Mouse (Mus musculus) layer of hippocampus, adult 18-20 months (tissue): ENCODE measurements around the gene Rpl10. TPM values are rescaled to one million over a fixed set of nuclear protein-coding genes. Genes with fewer than 3 reads are reported as not detected.

Experiments
- DNase-seq, 2 experiments: peaks; one replicate each; pipeline ENCODE4 v3.0.0; 2022; ENCODE audit warnings: low spot score in 2 of 2
- microRNA-seq, 2 experiments: library from miRNA; unstranded; fragments of <30 nt; microRNA quantifications; one replicate each; pipeline ENCODE4 v1.2.0; 2021
- total RNA-seq, 2 experiments: library from RNA; stranded (reverse); gene quantifications; 2 replicates each; pipeline ENCODE4 v1.2.3; 2021

Gene Rpl10
- total RNA-seq, 2 experiments from 2014 or later: 185 to 211 TPM

DNA sequence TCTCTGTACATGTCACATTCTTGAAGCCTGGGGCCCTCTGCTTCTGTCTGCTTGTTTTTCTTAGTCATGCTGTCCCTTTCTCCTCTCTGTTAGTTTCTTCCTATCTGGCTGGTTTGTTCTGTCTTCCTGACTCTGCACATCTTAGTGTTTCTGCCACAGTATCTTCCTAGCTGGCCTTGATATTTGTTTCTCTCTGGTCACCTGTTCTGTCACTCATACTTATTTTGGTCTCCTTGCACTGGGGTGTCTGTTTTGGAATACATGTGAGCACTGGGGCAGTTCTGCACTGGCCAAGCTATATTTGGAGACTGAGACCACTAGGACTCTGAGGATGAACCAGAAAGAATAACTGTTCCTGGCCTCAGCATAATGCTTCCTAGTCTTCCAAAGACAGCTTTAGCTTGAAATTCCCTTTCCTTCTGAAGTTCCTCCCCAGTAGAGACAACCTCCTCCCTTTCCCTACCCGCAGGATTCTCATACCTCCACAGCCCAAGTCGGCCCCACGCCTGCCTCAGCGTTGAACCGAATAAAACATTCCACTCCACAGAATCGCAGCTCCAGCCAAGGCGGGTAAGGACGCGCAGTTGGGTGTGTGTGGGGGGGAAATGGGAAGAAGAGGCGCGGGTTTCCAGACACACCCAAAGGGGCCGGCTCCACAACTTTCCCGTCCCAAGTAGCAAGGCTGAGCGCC is 10.6 kb downstream of the Rpl10 start:
- DNase-seq: no peak

DNA sequence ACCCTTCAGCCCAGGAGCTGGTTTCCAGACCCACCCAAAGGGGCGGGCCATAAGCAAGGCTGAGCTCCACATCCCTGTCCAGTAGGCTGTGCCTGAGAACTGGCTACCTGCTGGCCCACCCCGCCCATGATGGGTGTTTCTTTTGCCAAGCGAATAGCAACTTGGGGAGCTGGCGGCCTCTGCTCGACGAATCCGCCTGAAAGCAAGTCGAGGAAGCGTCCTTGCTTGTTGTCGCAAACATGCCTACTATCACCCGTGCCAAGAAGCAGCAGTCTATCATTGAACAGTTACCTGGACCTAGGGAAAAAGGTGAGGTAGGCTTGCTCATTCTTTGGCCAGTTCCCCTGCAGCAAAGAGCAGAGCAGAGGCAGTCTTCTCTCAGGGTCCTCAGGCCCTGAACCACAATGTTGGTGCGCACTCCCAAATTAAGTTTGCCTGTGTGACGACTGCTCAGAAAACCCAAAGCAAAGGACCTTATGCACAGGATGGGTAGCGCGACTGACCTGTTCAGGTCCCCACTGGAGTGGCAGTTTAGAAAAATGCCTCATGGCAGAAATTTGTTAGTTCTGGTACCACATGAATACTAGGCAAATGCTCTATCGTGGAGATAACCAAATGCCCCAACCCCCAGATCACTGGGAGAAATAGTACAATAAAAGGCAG is 11.3 kb downstream of the Rpl10 start, which contains the start of the genes Taz and Dnase1l1:
Gene Taz, plus strand, starts transcription at position 181 of the 663 bp plus-strand sequence.
Gene Dnase1l1, minus strand, starts transcription at position 606 of the 663 bp plus-strand sequence.
- DNase-seq: peak; percentile 14 to 28

DNA sequence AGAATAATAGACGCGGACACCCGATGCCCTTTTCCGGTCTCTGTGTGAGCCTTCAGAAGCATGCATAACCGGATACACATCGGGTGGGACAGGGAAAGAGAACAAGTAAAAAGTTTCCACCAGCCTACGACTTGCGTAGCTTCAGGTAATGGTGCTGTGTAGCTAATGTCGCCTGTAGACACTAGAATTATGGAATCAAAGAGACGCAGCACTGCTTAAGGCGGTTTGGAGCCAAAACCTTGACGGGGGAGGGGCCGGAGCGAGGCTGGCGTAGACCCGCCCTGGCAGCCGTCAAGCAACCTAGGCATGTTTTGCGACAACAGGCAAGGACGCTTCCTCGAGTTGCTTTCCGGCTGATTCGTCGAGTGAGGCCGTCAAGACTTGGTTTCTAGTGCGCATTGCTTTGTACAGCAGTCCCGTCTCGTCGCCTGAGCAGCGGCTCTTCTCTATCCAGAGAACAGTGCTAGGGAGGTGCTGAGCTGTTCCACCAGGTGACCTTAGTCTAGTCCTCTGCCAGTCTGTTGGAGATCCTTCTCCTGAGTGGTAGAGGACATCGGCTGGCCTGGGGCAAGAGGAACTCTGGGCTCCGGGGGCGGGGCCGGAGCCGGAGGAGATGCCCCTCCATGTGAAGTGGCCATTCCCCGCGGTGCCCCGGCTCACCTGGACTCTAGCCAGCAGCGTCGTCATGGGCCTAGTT is 11.9 kb downstream of the Rpl10 start:
- DNase-seq: peak; percentile 77 to 92

GRCm38 (mm10) chrX:74283092-74283437 is 12.5 kb downstream of the Rpl10 start:
- no peak for DNase-seq

GRCm38 (mm10) chrX:74293431-74293830 is 22.8 kb downstream of the Rpl10 start:
- no peak for DNase-seq

DNA sequence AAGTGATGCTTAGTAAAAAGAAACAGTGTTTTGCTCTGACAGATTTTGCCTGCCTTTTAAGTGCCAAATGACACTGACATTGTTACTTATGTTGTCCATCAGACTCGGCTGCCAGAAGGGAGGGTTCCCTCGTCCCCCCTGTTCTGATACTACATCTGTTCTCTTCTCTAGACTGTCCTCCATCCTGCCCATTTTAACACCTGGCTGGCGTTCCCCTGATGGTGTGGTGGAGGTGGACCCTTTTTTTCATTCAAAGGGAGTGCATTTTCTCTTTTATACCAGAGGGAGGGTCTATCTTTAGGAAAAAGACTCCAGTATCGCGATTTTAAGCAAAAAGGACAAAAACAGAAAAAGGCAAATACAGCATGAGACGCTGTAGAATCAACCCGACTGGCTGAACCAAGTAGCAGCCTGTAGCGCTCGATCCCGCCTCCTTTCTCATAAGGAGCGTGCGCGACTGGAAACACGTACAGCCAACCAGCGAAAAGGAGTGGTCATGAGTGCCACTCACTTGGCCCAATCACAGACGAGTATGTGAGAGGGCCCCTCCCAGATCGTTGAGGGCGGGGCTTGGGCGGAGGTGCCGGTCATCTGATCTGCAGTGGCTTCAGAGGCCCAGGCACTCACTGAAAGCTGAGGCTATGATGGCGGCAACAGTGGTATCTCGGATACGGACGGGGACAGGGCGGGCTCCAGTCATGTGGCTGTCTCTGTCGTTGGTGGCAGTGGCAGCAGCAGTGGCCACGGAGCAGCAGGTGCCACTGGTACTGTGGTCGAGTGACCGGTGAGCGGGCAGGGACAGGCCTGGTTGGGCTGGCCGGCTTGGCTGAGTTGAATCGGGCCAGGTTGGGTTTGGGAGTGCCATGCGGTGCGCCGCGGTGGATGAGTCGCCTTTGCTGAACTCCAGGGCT is 26.2 kb downstream of the Rpl10 start, which contains the start of gene Atp6ap1:
Gene Atp6ap1, plus strand, starts transcription at position 560 of the 911 bp plus-strand sequence.
- DNase-seq: peak; percentile 90 to 96

DNA sequence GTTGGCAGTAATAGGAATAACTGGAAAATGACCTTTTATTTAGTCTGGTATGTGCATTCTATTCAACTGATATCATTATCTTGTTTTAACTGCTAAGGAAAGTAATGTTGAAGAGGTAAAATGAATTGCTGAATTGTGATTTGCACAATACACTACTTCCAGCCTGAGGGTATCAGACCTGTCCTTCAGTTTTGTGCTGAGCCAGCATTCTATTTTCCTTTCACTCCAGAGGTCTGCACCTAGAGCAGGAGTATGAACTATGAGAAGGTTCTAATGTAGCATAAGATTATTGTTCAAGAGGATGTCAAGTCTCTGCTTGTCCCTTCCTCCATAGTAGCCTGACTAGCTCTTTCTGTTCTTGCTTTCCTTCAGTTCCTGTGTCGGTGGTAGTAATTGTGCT is 27.7 kb downstream of the Rpl10 start:
- DNase-seq: no peak

GRCm38 (mm10) chrX:74299721-74300120 is 29.1 kb downstream of the Rpl10 start:
- DNase-seq: no peak

DNA sequence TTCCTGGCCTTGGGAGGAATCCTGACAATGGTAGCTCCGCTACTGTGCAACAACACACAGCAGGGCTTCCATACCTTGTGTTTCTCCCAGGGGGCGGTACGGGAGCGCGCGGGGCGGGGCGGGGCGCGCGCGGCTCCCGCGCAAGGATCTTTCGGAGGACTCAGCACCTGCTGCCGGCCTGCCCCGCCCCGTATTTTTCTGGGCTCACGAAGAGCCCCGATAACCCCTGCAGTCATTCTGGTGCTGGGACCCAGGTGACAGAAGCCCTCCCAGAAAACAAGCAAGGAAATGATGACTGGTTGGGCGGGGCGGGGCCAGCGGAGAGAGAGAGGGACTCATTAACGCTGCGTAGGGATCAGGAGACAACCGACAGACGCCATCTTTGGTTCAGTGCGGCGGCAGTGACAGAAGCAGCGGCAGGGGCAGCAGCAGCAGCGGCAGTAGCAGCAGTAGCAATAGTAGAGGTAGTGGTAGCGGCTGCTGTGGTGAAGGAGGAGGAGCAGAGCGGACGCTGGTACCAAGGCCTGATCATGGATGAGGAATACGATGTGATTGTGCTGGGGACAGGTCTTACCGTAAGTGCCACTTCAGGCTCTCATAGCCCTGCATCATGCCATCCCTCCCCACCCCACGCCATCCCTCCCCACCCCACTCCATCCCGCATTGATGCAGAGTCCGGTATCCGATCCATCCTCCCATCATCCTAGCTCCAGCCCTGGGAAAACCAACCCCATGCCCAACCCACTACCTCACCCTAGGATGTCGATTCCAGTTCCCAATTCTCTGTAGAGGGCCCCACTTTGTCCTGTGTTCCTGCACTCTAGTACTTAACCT is 34.5 kb downstream of the Rpl10 start, which contains the start of gene Gdi1:
Gene Gdi1, plus strand, starts transcription at position 132 of the 834 bp plus-strand sequence.
- DNase-seq: peak; percentile 67 to 77

DNA sequence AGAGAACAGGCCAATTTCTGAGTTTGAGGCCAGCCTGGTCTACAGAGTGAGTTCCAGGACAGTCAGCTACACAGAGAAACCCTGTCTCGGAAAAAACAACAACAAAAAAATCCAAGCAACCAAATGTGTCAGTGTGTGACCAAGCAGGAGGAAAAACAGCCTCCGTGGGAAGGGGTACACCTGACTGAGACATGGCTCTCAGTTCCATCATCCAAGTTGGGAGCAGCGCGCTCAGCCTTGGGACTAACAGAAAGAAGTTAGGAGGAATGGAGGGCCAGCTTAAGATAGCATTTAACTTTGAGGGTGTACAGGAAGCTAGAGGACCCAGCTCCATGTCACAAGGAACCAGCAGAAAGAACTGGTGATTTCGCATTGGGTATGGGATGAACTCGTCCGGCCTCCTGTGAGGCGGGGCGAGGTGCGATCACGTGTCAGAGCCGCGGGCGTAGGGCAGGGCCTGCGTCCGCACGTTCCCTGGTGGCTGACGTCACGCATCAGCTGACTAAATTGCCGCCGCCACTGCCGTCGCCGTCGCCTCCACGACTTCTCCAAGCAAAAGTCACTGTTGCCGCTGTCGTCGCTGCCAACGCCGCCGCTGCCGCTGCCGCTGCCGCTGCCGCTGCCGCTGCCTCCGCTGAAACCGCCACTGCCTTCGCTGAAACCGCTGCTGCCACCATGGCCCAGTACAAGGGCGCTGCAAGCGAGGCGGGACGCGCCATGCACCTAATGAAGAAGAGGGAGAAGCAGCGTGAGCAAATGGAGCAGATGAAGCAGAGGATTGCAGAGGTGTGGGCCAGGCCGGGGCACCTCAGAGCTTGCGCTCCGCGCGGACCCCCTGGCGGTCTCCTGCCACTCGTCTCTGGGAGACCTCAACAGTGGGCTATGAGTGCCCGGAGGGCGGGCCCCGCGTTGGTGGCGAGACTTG is 42.2 kb downstream of the Rpl10 start, which contains the start of gene Fam50a:
Gene Fam50a, plus strand, starts transcription at position 494 of the 925 bp plus-strand sequence.
- DNase-seq: peak; percentile 79 to 91

Small RNAs within 50 kb of the gene (microRNA-seq; reads per million reads assigned to microRNA genes)
- 0 reads per million in 2 experiments for gene Mir7091
- gene Mir7092: 0 to 0.59 reads per million in 2 experiments

Other genes with a start within 250 kb of the Rpl10 start
- 10 to 100 TPM; 50.1 to 55.4 TPM for gene Irak1, start 246.9 kb upstream of the Rpl10 start, total RNA-seq
- under 1 TPM; 0.51 to 0.62 TPM for gene Opn1mw, start 143.3 kb upstream of the Rpl10 start, total RNA-seq
- 10 to 100 TPM; 95.9 to 97.0 TPM for gene Mecp2, start 135.4 kb upstream of the Rpl10 start, total RNA-seq
- not detected for gene Tex28, start 103.0 kb upstream of the Rpl10 start, total RNA-seq
- not detected for gene Tktl1, start 93.6 kb upstream of the Rpl10 start, total RNA-seq
- 10 to 100 TPM; 44.8 to 52.5 TPM for gene Flna, start 21.0 kb upstream of the Rpl10 start, total RNA-seq
- 10 to 100 TPM; 37.2 to 43.0 TPM for gene Emd, start 16.1 kb upstream of the Rpl10 start, total RNA-seq
- gene Taz, start 11.1 kb downstream of the Rpl10 start, total RNA-seq: 10 to 100 TPM; 57.7 to 60.7 TPM
- gene Dnase1l1, start 11.5 kb downstream of the Rpl10 start, total RNA-seq: 1 to 10 TPM; 2.4 to 2.6 TPM
- 100 to 1,000 TPM; 327 to 335 TPM for gene Atp6ap1, start 26.3 kb downstream of the Rpl10 start, total RNA-seq
- 100 to 1,000 TPM; 615 to 618 TPM for gene Gdi1, start 34.2 kb downstream of the Rpl10 start, total RNA-seq
- 10 to 100 TPM; 24.6 to 30.3 TPM for gene Fam50a, start 42.2 kb downstream of the Rpl10 start, total RNA-seq
- 10 to 100 TPM; 22.2 to 23.0 TPM for gene Plxna3, start 58.3 kb downstream of the Rpl10 start, total RNA-seq
- 10 to 100 TPM; 19.7 to 24.0 TPM for gene Lage3, start 82.8 kb downstream of the Rpl10 start, total RNA-seq
- 10 to 100 TPM; 61.5 to 61.8 TPM for gene Ubl4a, start 102.4 kb downstream of the Rpl10 start, total RNA-seq
- gene Slc10a3, start 102.5 kb downstream of the Rpl10 start, total RNA-seq: 1 to 10 TPM; 2.3 to 2.6 TPM
- gene Fam3a, start 122.5 kb downstream of the Rpl10 start, total RNA-seq: 10 to 100 TPM; 15.4 to 20.8 TPM
- gene Ikbkg, start 122.5 kb downstream of the Rpl10 start, total RNA-seq: 10 to 100 TPM; 49.7 to 51.5 TPM
- gene G6pdx, start 158.4 kb downstream of the Rpl10 start, total RNA-seq: 10 to 100 TPM; 26.0 to 29.3 TPM
- gene Gm6880, start 210.6 kb downstream of the Rpl10 start, total RNA-seq: not detected